Mouse (Mus musculus) G1E (cell line): ENCODE results near the gene Col1a1.

ENCODE experiments used
- CTCF ChIP-seq: IDR thresholded peaks from 2 replicates; pipeline ENCODE4 v1.5.1; 2012; ENCODE audit warnings: low read depth, low read length, inconsistent platforms, mixed read lengths
- TAL1 ChIP-seq: conservative IDR thresholded peaks from 2 replicates; pipeline ENCODE4 v1.6.1; 2012; ENCODE audit warnings: low read depth, low read length, inconsistent platforms, mixed read lengths

GRCm38 (mm10) chr11:94972887-94973286 is 36.9 kb downstream of the Col1a1 start:
- TF ChIP-seq TAL1 = no peak
- TF ChIP-seq CTCF = no peak
